Mouse (Mus musculus) forebrain, embryonic 12.5 days (tissue): ENCODE measurements at regions not wholly inside any gene's neighbourhood (a gene's known extent, or its start where the extent isn't known, plus 50 kb on each side); places are given as distances from the start of the nearest gene placed in this dataset.

Experiments used
- ATAC-seq: fragments of 200-750 bp; cut with Nextera tagmentation; 2 replicates; pipeline ENCODE4 v1.8.0; 2017; ENCODE audit warnings: moderate TSS enrichment; ENCODE audit not compliant: low FRiP score
- H3K27ac ChIP-seq: fragments of 300-500 bp; sonication (generic); 2 replicates; pipeline ENCODE4 v1.5.1; 2016; ENCODE audit warnings: mild to moderate bottlenecking
- H3K27me3 ChIP-seq: fragments of 300-500 bp; sonication (generic); 2 replicates; pipeline ENCODE4 v1.6.1; 2016; ENCODE audit warnings: mild to moderate bottlenecking
- H3K36me3 ChIP-seq: fragments of 300-500 bp; sonication (generic); replicated peaks from 2 replicates; pipeline ENCODE4 v1.6.1; 2016; ENCODE audit warnings: mild to moderate bottlenecking
- H3K4me1 ChIP-seq: fragments of 300-500 bp; sonication (generic); 2 replicates; pipeline ENCODE4 v1.6.1; 2016
- H3K4me2 ChIP-seq: fragments of 300-500 bp; sonication (generic); 2 replicates; pipeline ENCODE4 v1.6.1; 2016; ENCODE audit warnings: mild to moderate bottlenecking, moderate library complexity
- H3K4me3 ChIP-seq: fragments of 300-500 bp; sonication (generic); replicated peaks from 2 replicates; pipeline ENCODE4 v1.5.1; 2016; ENCODE audit warnings: mild to moderate bottlenecking
- H3K9ac ChIP-seq: fragments of 300-500 bp; sonication (generic); 2 replicates; pipeline ENCODE4 v1.6.1; 2016; ENCODE audit warnings: mild to moderate bottlenecking
- H3K9me3 ChIP-seq: fragments of 300-500 bp; sonication (generic); 2 replicates; pipeline ENCODE4 v1.6.1; 2016
- WGBS: fragments of 180-500 bp; shearing (Covaris S2); methylation state at CpG from one replicate; pipeline ENCODE4 v1.1.7; 2016; 5-methylcytosine and 5-hydroxymethylcytosine counted together

DNA sequence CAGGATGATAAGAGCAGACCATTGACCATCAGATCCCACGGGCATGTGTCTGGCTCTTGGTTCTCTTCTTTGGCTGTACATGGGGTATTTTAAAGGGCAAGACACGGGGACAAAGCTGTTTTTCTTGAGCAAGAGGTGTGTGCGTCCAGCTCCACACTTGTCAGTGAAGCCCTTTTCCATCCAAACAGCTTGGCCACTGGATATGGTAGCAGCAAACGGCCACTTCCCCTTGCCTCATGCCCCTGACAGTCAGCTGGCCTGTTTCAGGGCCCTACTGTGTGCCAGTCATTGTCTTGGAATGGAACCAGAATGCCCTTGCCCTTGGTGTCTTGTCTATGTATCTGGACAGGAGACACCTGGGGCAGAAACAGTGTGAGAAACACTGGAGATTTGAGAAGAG, 224.7 kb downstream of the Zfp36l1 start:
- Histone ChIP-seq H3K27me3 (no peaks in the 10 kb centered on the region), H3K9me3 (no peaks in the 10 kb centered on the region), H3K36me3 (no peaks in the 10 kb centered on the region), H3K27ac (no peak overlapping the region), H3K9ac (no peak overlapping the region), H3K4me2 (no peak overlapping the region), H3K4me1 (peaks cover 7% of the 10 kb centered on the region), H3K4me3 (no peak overlapping the region)
- no peak for ATAC-seq
- WGBS: 87% methylated on average over 4 of the region's 4 CpGs

GRCm38 (mm10) chr12:79887225-79887886, 225.5 kb downstream of the Zfp36l1 start:
- H3K4me2 ChIP-seq: no peak overlapping the region
- H3K27me3 ChIP-seq: no peaks in the 10 kb centered on the region
- H3K36me3 ChIP-seq: no peaks in the 10 kb centered on the region
- no peak for ATAC-seq
- H3K9ac ChIP-seq: no peak overlapping the region
- WGBS: 64% methylated on average over 12 of the region's 12 CpGs
- no peak overlapping the region for H3K27ac ChIP-seq
- peaks cover 7% of the 10 kb centered on the region for H3K4me1 ChIP-seq
- no peaks in the 10 kb centered on the region for H3K9me3 ChIP-seq
- no peak overlapping the region for H3K4me3 ChIP-seq

DNA sequence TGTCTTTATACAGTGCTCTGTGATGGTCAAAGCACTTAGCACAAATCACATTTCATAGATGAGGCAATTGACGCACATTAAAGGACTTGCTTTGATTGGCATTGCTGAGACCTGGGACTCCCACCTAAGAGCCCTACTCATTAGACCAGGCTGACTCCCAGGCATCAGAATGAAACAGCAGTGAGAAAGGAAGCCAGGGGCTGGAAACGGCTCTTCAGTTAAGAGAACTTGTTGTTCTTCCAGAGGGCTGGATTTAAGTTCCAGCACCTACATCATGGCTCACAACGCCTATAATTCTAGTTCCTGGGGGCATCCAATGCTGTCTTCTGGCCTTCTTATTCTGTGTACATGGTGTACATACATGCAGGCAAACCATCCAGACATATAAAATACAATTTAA, 226.3 kb downstream of the Zfp36l1 start:
- H3K4me1 ChIP-seq: peaks cover 8% of the 10 kb centered on the region
- ATAC-seq: no peak
- WGBS: 62% methylated on average over 3 of the region's 3 CpGs

GRCm38 (mm10) chr12:79885286-79885685, 227.5 kb downstream of the Zfp36l1 start:
- Histone ChIP-seq H3K27ac (no peak overlapping the region), H3K4me3 (no peak overlapping the region), H3K9ac (no peak overlapping the region), H3K27me3 (no peaks in the 10 kb centered on the region), H3K36me3 (no peaks in the 10 kb centered on the region), H3K4me2 (no peak overlapping the region), H3K4me1 (peaks cover 13% of the 10 kb centered on the region), H3K9me3 (no peaks in the 10 kb centered on the region)
- no peak for ATAC-seq
- WGBS: 84% methylated on average over 2 of the region's 2 CpGs

More for the DNA sequence above, 226.3 kb downstream of the Zfp36l1 start:
- Histone ChIP-seq H3K27ac (no peak overlapping the region), H3K9me3 (no peaks in the 10 kb centered on the region), H3K27me3 (no peaks in the 10 kb centered on the region), H3K9ac (no peak overlapping the region), H3K4me3 (no peak overlapping the region), H3K4me2 (no peak overlapping the region), H3K36me3 (no peaks in the 10 kb centered on the region)

GRCm38 (mm10) chr12:79883651-79884050, 229.2 kb downstream of the Zfp36l1 start:
- Histone ChIP-seq H3K27ac (no peak overlapping the region), H3K4me2 (no peak overlapping the region), H3K9ac (no peak overlapping the region), H3K27me3 (no peaks in the 10 kb centered on the region), H3K9me3 (no peaks in the 10 kb centered on the region), H3K36me3 (no peaks in the 10 kb centered on the region), H3K4me1 (peaks cover 29% of the 10 kb centered on the region), H3K4me3 (no peak overlapping the region)
- no peak for ATAC-seq
- WGBS: 95% methylated on average over 4 of the region's 4 CpGs

DNA sequence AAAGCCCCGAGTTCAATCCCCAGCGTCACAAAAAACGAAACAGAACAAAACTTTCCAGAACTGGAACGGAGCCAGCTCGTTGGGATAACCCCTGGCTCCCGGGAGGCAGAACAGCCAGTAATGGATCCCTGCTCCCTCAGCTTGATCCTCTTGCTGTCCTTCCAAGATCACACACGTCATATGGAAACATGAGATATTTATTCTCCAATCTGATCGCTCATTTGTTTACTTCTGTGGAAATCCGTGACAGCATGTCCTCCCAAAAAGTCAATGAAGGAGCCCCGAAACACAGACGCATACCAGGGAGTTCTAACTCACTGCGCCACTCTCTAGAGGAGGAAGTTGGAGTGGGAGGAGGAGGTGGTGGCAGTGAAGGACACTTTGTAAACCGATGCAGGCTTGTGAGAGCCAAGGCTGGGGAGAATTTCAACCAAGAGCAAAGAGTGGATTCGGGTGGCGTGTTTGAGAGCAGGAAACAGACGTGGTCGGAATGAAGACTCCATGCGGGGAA, 232.0 kb downstream of the Zfp36l1 start:
- no peaks in the 10 kb centered on the region for H3K36me3 ChIP-seq
- no peak for ATAC-seq
- 58% methylated on average over 18 of the region's 18 CpGs for WGBS

DNA sequence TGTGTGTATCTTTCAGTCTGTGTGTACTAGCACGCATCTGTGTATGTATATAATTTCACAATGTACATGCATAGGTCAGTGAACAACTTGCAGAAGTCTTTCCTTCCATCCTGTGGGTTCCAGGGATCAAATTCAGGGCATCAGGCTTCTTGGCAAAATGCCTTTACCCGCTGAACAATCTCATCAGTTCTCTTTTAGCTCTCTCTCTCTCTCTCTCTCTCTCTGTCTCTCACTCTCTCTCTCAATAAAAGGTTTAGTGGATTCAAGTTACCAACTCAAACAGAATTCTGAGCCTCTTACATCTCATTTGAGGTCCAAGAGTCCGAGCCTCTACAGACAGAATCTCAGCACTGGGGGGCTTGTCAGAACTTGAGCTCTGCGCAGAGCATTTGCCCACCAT, 232.5 kb downstream of the Zfp36l1 start:
- Histone ChIP-seq H3K36me3 (no peaks in the 10 kb centered on the region), H3K27ac (peak overlapping the region; percentile 90), H3K4me1 (peaks cover 34% of the 10 kb centered on the region), H3K27me3 (no peaks in the 10 kb centered on the region), H3K9me3 (0 out of 2 replicates have a peak, but pooled peaks cover 3% of the 10 kb centered on the region), H3K4me2 (no peak overlapping the region), H3K9ac (peak overlapping the region; percentile 22; the same call in 1 of the 2 replicates), H3K4me3 (no peak overlapping the region)
- no peak for ATAC-seq
- WGBS: 39% methylated on average over 4 of the region's 4 CpGs

More for the DNA sequence above, 232.0 kb downstream of the Zfp36l1 start:
- Histone ChIP-seq H3K27ac (peak overlapping the region; percentile 90), H3K4me2 (no peak overlapping the region), H3K4me3 (no peak overlapping the region), H3K27me3 (no peaks in the 10 kb centered on the region), H3K9me3 (0 out of 2 replicates have a peak, but pooled peaks cover 3% of the 10 kb centered on the region), H3K4me1 (peaks cover 34% of the 10 kb centered on the region), H3K9ac (no peak overlapping the region)

DNA sequence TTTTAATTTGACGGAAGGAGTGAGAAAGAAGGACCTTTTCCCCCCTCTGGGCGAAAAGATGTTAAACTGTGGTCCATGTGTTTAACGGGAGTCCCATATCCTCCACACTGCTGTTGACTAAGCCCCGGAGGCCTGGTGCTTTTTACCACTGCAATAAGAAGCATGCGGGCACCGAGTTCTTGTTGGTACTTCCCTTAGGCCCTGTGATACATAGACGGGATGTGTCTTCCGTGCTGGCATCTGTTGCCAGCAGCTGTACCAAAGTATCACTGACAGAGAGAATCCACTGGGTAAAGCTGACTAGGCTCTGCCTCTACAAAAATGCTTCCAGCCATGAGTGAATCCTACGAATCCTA, 232.9 kb downstream of the Zfp36l1 start:
- peaks cover 34% of the 10 kb centered on the region for H3K4me1 ChIP-seq
- peak; percentile 74 for ATAC-seq
- H3K9me3 ChIP-seq: 0 out of 2 replicates have a peak, but pooled peaks cover 3% of the 10 kb centered on the region
- H3K27me3 ChIP-seq: no peaks in the 10 kb centered on the region
- WGBS: 15% methylated on average over 9 of the region's 9 CpGs
- H3K27ac ChIP-seq: peak overlapping the region; percentile 90
- no peaks in the 10 kb centered on the region for H3K36me3 ChIP-seq
- H3K4me2 ChIP-seq: no peak overlapping the region
- H3K9ac ChIP-seq: peak overlapping the region; percentile 22; the same call in 1 of the 2 replicates
- no peak overlapping the region for H3K4me3 ChIP-seq

- 6% methylated on average over 15 of the region's 15 CpGs for WGBS
- no peak overlapping the region for H3K9ac ChIP-seq
- no peak overlapping the region for H3K4me3 ChIP-seq
- H3K27me3 ChIP-seq: no peaks in the 10 kb centered on the region
- H3K36me3 ChIP-seq: no peaks in the 10 kb centered on the region
- H3K4me2 ChIP-seq: peak overlapping the region; percentile 6; the same call in 1 of the 2 replicates
- 0 out of 2 replicates have a peak, but pooled peaks cover 3% of the 10 kb centered on the region for H3K9me3 ChIP-seq
- peak overlapping the region; percentile 90 for H3K27ac ChIP-seq
- peaks cover 34% of the 10 kb centered on the region for H3K4me1 ChIP-seq
- ATAC-seq: peak; percentile 91
Measured at GRCm38 (mm10) chr12:79879093-79879917, 233.5 kb downstream of the Zfp36l1 start.

- no peaks in the 10 kb centered on the region for H3K36me3 ChIP-seq
- no peak overlapping the region for H3K9ac ChIP-seq
- H3K27ac ChIP-seq: peak overlapping the region; percentile 90
- WGBS: 22% methylated on average over 5 of the region's 5 CpGs
- 0 out of 2 replicates have a peak overlapping the region, but pooled peaks have one; percentile 6 for H3K4me2 ChIP-seq
- ATAC-seq: no peak
- H3K4me3 ChIP-seq: no peak overlapping the region
- H3K4me1 ChIP-seq: peaks cover 34% of the 10 kb centered on the region
- H3K9me3 ChIP-seq: 0 out of 2 replicates have a peak, but pooled peaks cover 3% of the 10 kb centered on the region
- H3K27me3 ChIP-seq: no peaks in the 10 kb centered on the region
Measured at GRCm38 (mm10) chr12:79878766-79879092, 234.1 kb downstream of the Zfp36l1 start.

GRCm38 (mm10) chr12:79878163-79878562, 234.7 kb downstream of the Zfp36l1 start:
- no peak overlapping the region for H3K4me3 ChIP-seq
- WGBS: 75% methylated on average over 3 of the region's 3 CpGs
- no peaks in the 10 kb centered on the region for H3K36me3 ChIP-seq
- no peak overlapping the region for H3K4me2 ChIP-seq
- H3K27me3 ChIP-seq: no peaks in the 10 kb centered on the region
- peak overlapping the region; percentile 90 for H3K27ac ChIP-seq
- no peak overlapping the region for H3K9ac ChIP-seq
- no peak for ATAC-seq
- peaks cover 34% of the 10 kb centered on the region for H3K4me1 ChIP-seq
- 0 out of 2 replicates have a peak, but pooled peaks cover 3% of the 10 kb centered on the region for H3K9me3 ChIP-seq

- Histone ChIP-seq H3K4me3 (no peak overlapping the region), H3K4me2 (no peak overlapping the region), H3K27ac (no peak overlapping the region), H3K9ac (no peak overlapping the region), H3K4me1 (peaks cover 12% of the 10 kb centered on the region), H3K9me3 (0 out of 2 replicates have a peak, but pooled peaks cover 3% of the 10 kb centered on the region), H3K27me3 (no peaks in the 10 kb centered on the region), H3K36me3 (no peaks in the 10 kb centered on the region)
- 75% methylated on average over 2 of the region's 2 CpGs for WGBS
- no peak for ATAC-seq
Measured at GRCm38 (mm10) chr12:79874333-79874732, 238.5 kb downstream of the Zfp36l1 start.
